Mouse (Mus musculus): ENCODE results near the gene Pinlyp. TPM values are rescaled to one million over a fixed set of nuclear protein-coding genes. Genes with fewer than 3 reads are reported as not detected.

Pinlyp gene
- polyA plus RNA-seq (2016; fragmentation: Nextera tagmentation; extraction: Ambion mirVana), result not detected in 2 replicates

GRCm38 (mm10) chr7:24546068-24546614 lies at the start of gene Pinlyp, which contains the start of gene Xrcc1:
Gene Pinlyp, minus strand, starts transcription at chr7:24546118.
Gene Xrcc1, plus strand, starts transcription at chr7:24546289.
- Histone ChIP-seq H3K4me2 (peak within 1 kb of the TSS; percentile 74), H3K4me1 (peaks cover 17% of the 10 kb centered on the region), H3K36me3 (replicated peaks) (peaks cover 30% of the 10 kb centered on the region), H3K9ac (peak within 1 kb of the TSS; percentile 87), H3K9me3 (no peaks in the 10 kb centered on the region), H3K27ac (peak within 1 kb of the TSS; percentile 71), H3K27me3 (no peaks in the 10 kb centered on the region), H3K4me3 (replicated peaks) (peak within 1 kb of the TSS; percentile 81)
- peak; percentile 27 for ATAC-seq (ENCODE audit: low FRiP score)
- 30% methylated on average over 13 of the region's 13 CpGs for WGBS

- no peak overlapping the region for H3K9ac ChIP-seq
- peaks cover 20% of the 10 kb centered on the region for H3K4me1 ChIP-seq
- H3K4me3 ChIP-seq (replicated peaks), result no peak overlapping the region
- H3K27ac ChIP-seq, result no peak overlapping the region
- peaks cover 16% of the 10 kb centered on the region for H3K27me3 ChIP-seq
- H3K4me2 ChIP-seq, result no peak overlapping the region
- WGBS, result 86% methylated on average over 2 of the region's 2 CpGs
- H3K36me3 ChIP-seq (replicated peaks), result no peaks in the 10 kb centered on the region
- ATAC-seq (ENCODE audit: low FRiP score), result no peak
- H3K9me3 ChIP-seq, result no peaks in the 10 kb centered on the region
These were observed 49.5 kb upstream of the Pinlyp start for GRCm38 (mm10) chr7:24595464-24595863.

- peaks cover 20% of the 10 kb centered on the region for H3K4me1 ChIP-seq
- no peaks in the 10 kb centered on the region for H3K36me3 ChIP-seq (replicated peaks)
- peak overlapping the region; percentile 79 for H3K4me2 ChIP-seq
- peak overlapping the region; percentile 64 for H3K9ac ChIP-seq
- peaks cover 18% of the 10 kb centered on the region for H3K27me3 ChIP-seq
- WGBS, result 2% methylated on average over 13 of the region's 13 CpGs
- peak overlapping the region; percentile 61 for H3K4me3 ChIP-seq (replicated peaks)
- H3K27ac ChIP-seq, result no peak overlapping the region
- no peaks in the 10 kb centered on the region for H3K9me3 ChIP-seq
- peak; percentile 11 for ATAC-seq (ENCODE audit: low FRiP score)
These were observed 48.4 kb upstream of the Pinlyp start for GRCm38 (mm10) chr7:24594309-24594803.

- peak overlapping the region; percentile 61 for H3K4me3 ChIP-seq (replicated peaks)
- H3K9me3 ChIP-seq, result no peaks in the 10 kb centered on the region
- peak overlapping the region; percentile 64 for H3K9ac ChIP-seq
- ATAC-seq (ENCODE audit: low FRiP score), result peak; percentile 93
- H3K4me2 ChIP-seq, result peak overlapping the region; percentile 79
- peaks cover 20% of the 10 kb centered on the region for H3K4me1 ChIP-seq
- WGBS, result 2% methylated on average over 39 of the region's 39 CpGs
- H3K27me3 ChIP-seq, result peaks cover 19% of the 10 kb centered on the region
- no peaks in the 10 kb centered on the region for H3K36me3 ChIP-seq (replicated peaks)
- no peak overlapping the region for H3K27ac ChIP-seq
These were observed 47.8 kb upstream of the Pinlyp start for GRCm38 (mm10) chr7:24593621-24594308.

GRCm38 (mm10) chr7:24592781-24593180 lies 46.9 kb upstream of the Pinlyp start:
- H3K4me1 ChIP-seq, result peaks cover 20% of the 10 kb centered on the region
- no peak overlapping the region for H3K27ac ChIP-seq
- H3K9ac ChIP-seq, result no peak overlapping the region
- H3K27me3 ChIP-seq, result peaks cover 19% of the 10 kb centered on the region
- H3K4me3 ChIP-seq (replicated peaks), result no peak overlapping the region
- ATAC-seq (ENCODE audit: low FRiP score), result no peak
- H3K9me3 ChIP-seq, result no peaks in the 10 kb centered on the region
- H3K36me3 ChIP-seq (replicated peaks), result no peaks in the 10 kb centered on the region
- WGBS, result 74% methylated on average over 6 of the region's 6 CpGs
- no peak overlapping the region for H3K4me2 ChIP-seq

GRCm38 (mm10) chr7:24592163-24592562 lies 46.2 kb upstream of the Pinlyp start:
- WGBS, result 64% methylated on average over 4 of the region's 4 CpGs
- Histone ChIP-seq H3K27me3 (peaks cover 21% of the 10 kb centered on the region), H3K4me2 (no peak overlapping the region), H3K9me3 (no peaks in the 10 kb centered on the region), H3K36me3 (replicated peaks) (no peaks in the 10 kb centered on the region), H3K4me1 (peaks cover 26% of the 10 kb centered on the region), H3K4me3 (replicated peaks) (no peak overlapping the region), H3K27ac (no peak overlapping the region), H3K9ac (no peak overlapping the region)
- no peak for ATAC-seq (ENCODE audit: low FRiP score)

- H3K9ac ChIP-seq, result no peak overlapping the region
- H3K9me3 ChIP-seq, result no peaks in the 10 kb centered on the region
- no peak overlapping the region for H3K4me2 ChIP-seq
- H3K4me3 ChIP-seq (replicated peaks), result no peak overlapping the region
- peaks cover 30% of the 10 kb centered on the region for H3K4me1 ChIP-seq
- no peaks in the 10 kb centered on the region for H3K36me3 ChIP-seq (replicated peaks)
- WGBS, result 78% methylated on average over 5 of the region's 5 CpGs
- ATAC-seq (ENCODE audit: low FRiP score), result no peak
- H3K27me3 ChIP-seq, result peaks cover 25% of the 10 kb centered on the region
- no peak overlapping the region for H3K27ac ChIP-seq
These were observed 45.8 kb upstream of the Pinlyp start for GRCm38 (mm10) chr7:24591735-24592134.

- Histone ChIP-seq H3K9me3 (no peaks in the 10 kb centered on the region), H3K27ac (no peak overlapping the region), H3K4me3 (replicated peaks) (no peak overlapping the region), H3K36me3 (replicated peaks) (no peaks in the 10 kb centered on the region), H3K4me2 (no peak overlapping the region), H3K9ac (no peak overlapping the region), H3K4me1 (peaks cover 14% of the 10 kb centered on the region; the same call in 1 of the 2 replicates), H3K27me3 (peaks cover 36% of the 10 kb centered on the region)
- 91% methylated on average over 13 of the region's 13 CpGs for WGBS
- no peak for ATAC-seq (ENCODE audit: low FRiP score)
These were observed 42.4 kb upstream of the Pinlyp start for GRCm38 (mm10) chr7:24588336-24588735.

GRCm38 (mm10) chr7:24587330-24588105 lies 41.6 kb upstream of the Pinlyp start, which contains the start of the genes Ethe1 and Zfp575:
Gene Ethe1, plus strand, starts transcription at chr7:24587543.
Gene Zfp575, minus strand, starts transcription at chr7:24587641.
- H3K27ac ChIP-seq, result no peak within 1 kb of the TSS; the same call in 1 of the 2 replicates
- peak within 1 kb of the TSS; percentile 71 for H3K4me2 ChIP-seq
- H3K36me3 ChIP-seq (replicated peaks), result no peaks in the 10 kb centered on the region
- no peaks in the 10 kb centered on the region for H3K9me3 ChIP-seq
- ATAC-seq (ENCODE audit: low FRiP score), result peak; percentile 70
- WGBS, result 5% methylated on average over 30 of the region's 30 CpGs
- peaks cover 36% of the 10 kb centered on the region for H3K27me3 ChIP-seq
- peak within 1 kb of the TSS; percentile 57 for H3K9ac ChIP-seq
- H3K4me1 ChIP-seq, result peaks cover 12% of the 10 kb centered on the region; the same call in 1 of the 2 replicates
- peak within 1 kb of the TSS; percentile 45 for H3K4me3 ChIP-seq (replicated peaks)

- peak; percentile 45 for ATAC-seq (ENCODE audit: low FRiP score)
- 9% methylated on average over 8 of the region's 8 CpGs for WGBS
- peak overlapping the region; percentile 45 for H3K4me3 ChIP-seq (replicated peaks)
- H3K4me1 ChIP-seq, result peaks cover 10% of the 10 kb centered on the region; the same call in 1 of the 2 replicates
- H3K9me3 ChIP-seq, result no peaks in the 10 kb centered on the region
- H3K9ac ChIP-seq, result peak overlapping the region; percentile 57; the same call in 1 of the 2 replicates
- H3K4me2 ChIP-seq, result peak overlapping the region; percentile 71
- H3K36me3 ChIP-seq (replicated peaks), result no peaks in the 10 kb centered on the region
- peaks cover 36% of the 10 kb centered on the region for H3K27me3 ChIP-seq
- H3K27ac ChIP-seq, result no peak overlapping the region
These were observed 40.9 kb upstream of the Pinlyp start for GRCm38 (mm10) chr7:24586828-24587227.

- Histone ChIP-seq H3K9me3 (no peaks in the 10 kb centered on the region), H3K4me2 (no peak overlapping the region), H3K27ac (no peak overlapping the region), H3K4me1 (peaks cover 10% of the 10 kb centered on the region; the same call in 1 of the 2 replicates), H3K4me3 (replicated peaks) (no peak overlapping the region), H3K9ac (no peak overlapping the region), H3K27me3 (peaks cover 36% of the 10 kb centered on the region), H3K36me3 (replicated peaks) (no peaks in the 10 kb centered on the region)
- peak; percentile 31; the same call in 1 of the 2 replicates for ATAC-seq (ENCODE audit: low FRiP score)
- WGBS, result 38% methylated on average over 16 of the region's 16 CpGs
These were observed 40.1 kb upstream of the Pinlyp start for GRCm38 (mm10) chr7:24585995-24586394.

- 94% methylated on average over 6 of the region's 6 CpGs for WGBS
- no peak overlapping the region for H3K9ac ChIP-seq
- H3K4me3 ChIP-seq (replicated peaks), result no peak overlapping the region
- no peak for ATAC-seq (ENCODE audit: low FRiP score)
- H3K36me3 ChIP-seq (replicated peaks), result no peaks in the 10 kb centered on the region
- H3K27ac ChIP-seq, result no peak overlapping the region
- no peak overlapping the region for H3K4me2 ChIP-seq
- peaks cover 36% of the 10 kb centered on the region for H3K27me3 ChIP-seq
- peaks cover 10% of the 10 kb centered on the region; the same call in 1 of the 2 replicates for H3K4me1 ChIP-seq
- H3K9me3 ChIP-seq, result no peaks in the 10 kb centered on the region
These were observed 39.0 kb upstream of the Pinlyp start for GRCm38 (mm10) chr7:24584876-24585275.

Measured in forebrain, embryonic 12.5 days (tissue).